Mouse (Mus musculus) cerebellum, postnatal 25 days (tissue): ENCODE measurements around the gene Gm28539.
A peak's percentile ranks its signal among the peaks of the same experiment; 100 is the strongest.
"Not testable (repeated sequence)": the region's sequence is repeated elsewhere in the genome, so short reads cannot be mapped to it uniquely, and the experiment has no call there.

Experiments
- DNase-seq, 2 experiments: peaks; one replicate each; pipeline ENCODE4 v3.0.0; 2021; ENCODE audit warnings: mixed read lengths in 2 of 2

The Gm28539 gene

GRCm38 (mm10) chr16:18969420-18970128 is 133.2 kb downstream of the Gm28539 start:
- peak in 1 of 2 experiments; percentile 30 for DNase-seq

- DNase-seq: no peak
These were observed 134.5 kb downstream of the Gm28539 start for GRCm38 (mm10) chr16:18970837-18971236.

- DNase-seq: not testable (repeated sequence)
These were observed 139.3 kb downstream of the Gm28539 start for GRCm38 (mm10) chr16:18975665-18976064.

GRCm38 (mm10) chr16:18976315-18976714 is 139.9 kb downstream of the Gm28539 start:
- DNase-seq: no peak

GRCm38 (mm10) chr16:18986381-18986780 is 150.0 kb downstream of the Gm28539 start:
- DNase-seq: no peak

- no peak for DNase-seq
These were observed 150.5 kb downstream of the Gm28539 start for GRCm38 (mm10) chr16:18986860-18987259.

GRCm38 (mm10) chr16:19002610-19003389 is 166.4 kb downstream of the Gm28539 start:
- not testable (repeated sequence) for DNase-seq

GRCm38 (mm10) chr16:19003757-19004156 is 167.4 kb downstream of the Gm28539 start:
- DNase-seq: no peak

GRCm38 (mm10) chr16:19005298-19005697 is 168.9 kb downstream of the Gm28539 start:
- DNase-seq: no peak
